Mouse (Mus musculus) lung, postnatal 0 days (tissue): ENCODE measurements around the gene Shoc2. TPM values are rescaled to one million over a fixed set of nuclear protein-coding genes. Genes with fewer than 3 reads are reported as not detected.
"Not testable (repeated sequence)": the region's sequence is repeated elsewhere in the genome, so short reads cannot be mapped to it uniquely, and the experiment has no call there.

Experiments
- ATAC-seq: fragments of 200-750 bp; cut with Nextera tagmentation; 2 replicates; pipeline ENCODE4 v1.8.0; 2017; ENCODE audit warnings: moderate library complexity
- DNase-seq: peaks from one replicate; pipeline ENCODE4 v3.0.0-alpha.2; 2016; ENCODE audit warnings: low spot score
- H3K27ac ChIP-seq: fragments of 300-500 bp; sonication (generic); 2 replicates; pipeline ENCODE4 v1.5.1; 2014; ENCODE audit warnings: antibody characterized with exemption, mild to moderate bottlenecking, low read length, mixed read lengths
- H3K27me3 ChIP-seq: fragments of 300-500 bp; sonication (generic); replicated peaks from 2 replicates; pipeline ENCODE4 v1.6.1; 2014; ENCODE audit warnings: low read length, mixed read lengths; ENCODE audit not compliant: insufficient read depth
- H3K36me3 ChIP-seq: fragments of 300-500 bp; sonication (generic); 2 replicates; pipeline ENCODE4 v1.6.1; 2014; ENCODE audit warnings: low read length, mixed read lengths; ENCODE audit not compliant: insufficient read depth
- H3K4me1 ChIP-seq: fragments of 300-500 bp; sonication (generic); 2 replicates; pipeline ENCODE4 v1.6.1; 2014; ENCODE audit warnings: antibody characterized with exemption, low read depth, low read length, mixed read lengths; ENCODE audit not compliant: insufficient read depth
- H3K4me2 ChIP-seq: fragments of 300-500 bp; sonication (generic); replicated peaks from 2 replicates; pipeline ENCODE4 v1.6.1; 2014; ENCODE audit warnings: low read depth, mild to moderate bottlenecking, low read length, moderate library complexity, mixed read lengths
- H3K4me3 ChIP-seq: fragments of 300-500 bp; sonication (generic); 2 replicates; pipeline ENCODE4 v1.5.1; 2014; ENCODE audit warnings: low read depth, low read length
- H3K9ac ChIP-seq: fragments of 300-500 bp; sonication (generic); replicated peaks from 2 replicates; pipeline ENCODE4 v1.6.1; 2014; ENCODE audit warnings: low read depth, mild to moderate bottlenecking
- H3K9me3 ChIP-seq: fragments of 300-500 bp; sonication (generic); 2 replicates; pipeline ENCODE4 v1.6.1; 2016; ENCODE audit warnings: low read length, mixed read lengths
- CTCF ChIP-seq: IDR thresholded peaks from 2 replicates; pipeline ENCODE4 v1.5.1; 2016; ENCODE audit warnings: antibody characterized with exemption, mild to moderate bottlenecking
- EP300 ChIP-seq: IDR thresholded peaks from 2 replicates; pipeline ENCODE4 v1.6.1; 2016; ENCODE audit warnings: antibody characterized with exemption, mild to moderate bottlenecking, control low read depth
- WGBS: fragments of 180-500 bp; shearing (Covaris S2); extraction: QIAGEN DNeasy Blood & Tissue Kit; methylation state at CpG from one replicate; pipeline ENCODE4 v1.1.7; 2014; 5-methylcytosine and 5-hydroxymethylcytosine counted together
- polyA plus RNA-seq: library from polyadenylated mRNA; unstranded; fragments of >200 nt; fragmentation: Nextera tagmentation; extraction: Ambion mirVana; gene quantifications from 2 replicates; pipeline ENCODE4 v1.2.1, GENCODE M21; 2015

Gene Shoc2
- polyA plus RNA-seq, 1 experiment from 2014 or later = 26.7 TPM

GRCm38 (mm10) chr19:53945171-53946042 lies 1.3 kb downstream of the Shoc2 start:
- ATAC-seq = peak; percentile 3; the same call in 1 of the 2 replicates

GRCm38 (mm10) chr19:53957513-53957912 lies 13.4 kb downstream of the Shoc2 start:
- Histone ChIP-seq H3K9me3 (no peaks in the 10 kb centered on the region), H3K9ac (no peak overlapping the region), H3K27me3 (no peaks in the 10 kb centered on the region), H3K4me3 (no peak overlapping the region), H3K36me3 (no peaks in the 10 kb centered on the region), H3K27ac (no peak overlapping the region), H3K4me2 (no peak overlapping the region), H3K4me1 (no peaks in the 10 kb centered on the region)
- ATAC-seq = no peak
- DNase-seq = no peak
- TF ChIP-seq CTCF = no peak
- TF ChIP-seq EP300 = no peak
- 99% methylated on average over 2 of the region's 2 CpGs for WGBS

More at GRCm38 (mm10) chr19:53945171-53946042, 1.3 kb downstream of the Shoc2 start:
- WGBS = under 1% methylated on average over 22 of the region's 69 CpGs
- Histone ChIP-seq H3K4me2 (peak overlapping the region; percentile 74), H3K27ac (peak overlapping the region; percentile 98), H3K27me3 (no peaks in the 10 kb centered on the region), H3K9me3 (no peaks in the 10 kb centered on the region), H3K4me3 (peak overlapping the region; percentile 95), H3K9ac (peak overlapping the region; percentile 96), H3K4me1 (peaks cover 9% of the 10 kb centered on the region), H3K36me3 (no peaks in the 10 kb centered on the region)
- TF ChIP-seq CTCF = no peak
- no peak for TF ChIP-seq EP300
- peak; percentile 77 for DNase-seq

DNA sequence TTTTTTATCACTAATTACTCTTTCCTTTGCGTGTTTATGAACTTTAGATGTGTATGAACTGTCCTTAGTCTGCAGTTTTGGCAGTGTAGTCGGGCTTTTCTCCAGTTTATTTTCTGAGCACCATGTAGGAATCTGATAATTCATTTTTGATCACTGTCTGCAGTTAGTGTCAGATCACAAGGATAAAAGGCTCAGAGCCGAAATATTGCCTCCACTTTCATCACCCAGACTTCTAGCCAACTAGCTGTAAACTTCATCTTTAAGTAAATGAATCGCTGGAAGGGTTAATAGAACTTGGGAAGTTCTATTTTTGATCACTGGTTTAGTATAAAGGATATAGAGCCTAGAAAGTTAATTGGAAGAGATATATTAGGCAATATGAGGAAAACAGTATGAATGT lies 18.4 kb downstream of the Shoc2 start:
- 79% methylated on average over 4 of the region's 4 CpGs for WGBS

DNA sequence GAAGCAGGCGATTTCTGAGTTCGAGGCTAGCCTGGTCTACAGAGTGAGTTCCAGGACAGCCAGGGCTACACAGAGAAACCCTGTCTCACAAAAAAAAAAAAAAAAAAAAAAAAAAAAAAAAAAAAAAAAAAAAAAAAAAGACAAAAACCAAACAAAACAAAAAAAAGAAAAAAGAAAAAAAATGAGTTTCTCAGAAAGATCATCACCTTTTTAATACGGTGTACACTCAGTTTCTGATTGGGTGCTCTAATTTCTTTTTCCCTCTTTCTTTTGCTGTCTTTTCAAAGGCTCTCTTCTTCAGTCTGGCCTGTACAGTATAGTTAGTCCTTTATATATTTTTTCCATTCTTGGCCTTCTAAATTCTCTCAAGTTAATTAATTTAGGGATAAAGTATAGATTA lies 20.2 kb downstream of the Shoc2 start:
- WGBS = 97% methylated on average over 3 of the region's 3 CpGs
- H3K4me1 ChIP-seq, ATAC-seq, H3K36me3 ChIP-seq, H3K9me3 ChIP-seq, H3K9ac ChIP-seq, H3K27ac ChIP-seq, H3K4me3 ChIP-seq, H3K27me3 ChIP-seq, DNase-seq, H3K4me2 ChIP-seq: not testable (repeated sequence)

More for the DNA sequence above, 18.4 kb downstream of the Shoc2 start:
- no peaks in the 10 kb centered on the region for H3K4me1 ChIP-seq
- TF ChIP-seq EP300 = no peak
- no peak for TF ChIP-seq CTCF
- no peak overlapping the region for H3K9ac ChIP-seq
- no peaks in the 10 kb centered on the region for H3K9me3 ChIP-seq
- H3K4me2 ChIP-seq = no peak overlapping the region
- no peak overlapping the region for H3K4me3 ChIP-seq
- no peak for DNase-seq
- H3K27ac ChIP-seq = no peak overlapping the region
- H3K27me3 ChIP-seq = no peaks in the 10 kb centered on the region
- ATAC-seq = no peak
- no peaks in the 10 kb centered on the region for H3K36me3 ChIP-seq

DNA sequence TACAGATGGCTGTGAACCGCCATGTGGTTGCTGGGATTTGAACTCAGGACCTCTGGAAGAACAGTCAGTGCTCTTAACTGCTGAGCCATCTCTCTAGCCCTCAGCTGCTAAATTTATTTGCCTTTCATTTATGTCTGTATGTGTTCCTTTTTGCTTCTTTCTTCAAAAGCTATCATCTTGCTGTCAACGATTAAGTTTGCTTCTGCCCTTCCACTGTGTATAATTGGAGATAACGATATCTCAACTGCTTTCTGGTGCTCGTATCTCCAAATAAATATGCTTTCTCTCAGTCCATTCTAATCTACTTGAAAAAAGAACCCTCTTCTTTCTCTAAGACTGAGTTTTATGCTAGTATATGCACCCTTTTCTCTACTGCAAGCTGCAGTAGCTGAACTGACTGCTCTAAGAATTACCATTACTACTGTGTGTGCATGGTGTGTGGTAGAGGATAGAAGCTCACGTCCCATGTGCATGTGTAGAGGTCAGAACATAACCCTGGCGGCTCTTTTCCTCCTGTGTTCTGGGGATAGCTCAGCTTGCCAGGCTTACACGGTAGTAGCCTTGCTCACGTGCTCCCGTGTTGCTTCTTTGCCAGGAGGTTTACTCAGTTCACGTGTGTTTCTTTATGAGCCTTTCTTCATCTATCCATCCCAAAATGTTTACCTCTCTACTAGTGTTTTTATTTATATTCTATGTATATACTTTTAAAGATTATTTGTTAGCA lies 21.0 kb downstream of the Shoc2 start:
- Histone ChIP-seq H3K27ac (no peak overlapping the region), H3K9me3 (no peaks in the 10 kb centered on the region), H3K4me1 (no peaks in the 10 kb centered on the region), H3K36me3 (no peaks in the 10 kb centered on the region), H3K4me3 (no peak overlapping the region), H3K27me3 (no peaks in the 10 kb centered on the region), H3K4me2 (no peak overlapping the region), H3K9ac (no peak overlapping the region)
- WGBS = 80% methylated on average over 10 of the region's 10 CpGs
- TF ChIP-seq CTCF (no peak), EP300 (no peak)
- ATAC-seq = no peak
- DNase-seq = no peak

DNA sequence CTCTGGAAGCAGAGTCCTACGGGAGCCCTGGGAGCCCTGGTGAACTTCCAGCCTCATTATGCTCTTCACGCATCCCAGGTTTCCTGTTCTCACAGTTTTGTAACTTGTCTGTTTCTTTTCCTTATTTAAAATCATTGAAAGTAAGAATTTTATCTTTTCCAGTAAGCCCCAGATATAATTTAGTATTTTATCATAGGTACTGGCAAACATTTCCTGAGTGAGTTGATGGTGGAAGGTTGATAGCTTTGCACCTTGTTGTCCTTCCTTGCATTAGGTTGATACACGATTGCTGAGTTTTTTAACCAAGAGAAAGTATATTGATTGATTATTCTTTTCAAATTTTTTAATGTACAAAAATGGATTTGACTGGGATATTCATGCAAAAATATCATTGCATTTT lies 25.1 kb downstream of the Shoc2 start:
- H3K4me2 ChIP-seq = no peak overlapping the region
- 84% methylated on average over 3 of the region's 3 CpGs for WGBS
- no peaks in the 10 kb centered on the region for H3K36me3 ChIP-seq
- H3K4me3 ChIP-seq = no peak overlapping the region
- ATAC-seq (no peak), DNase-seq (no peak)
- no peaks in the 10 kb centered on the region for H3K27me3 ChIP-seq
- no peak for TF ChIP-seq CTCF
- TF ChIP-seq EP300 = no peak
- no peaks in the 10 kb centered on the region for H3K4me1 ChIP-seq
- no peak overlapping the region for H3K9ac ChIP-seq
- no peaks in the 10 kb centered on the region for H3K9me3 ChIP-seq
- H3K27ac ChIP-seq = no peak overlapping the region
